Mouse (Mus musculus): Measurements from ENCODE around the gene Ppia. TPM values are rescaled to one million over a fixed set of nuclear protein-coding genes. Genes with fewer than 3 reads are reported as not detected.

Ppia gene
- total and polyA plus RNA-seq, 3 experiments: 298 to 328 (median 304) TPM

GRCm38 (mm10) chr11:6411684-6412083 is 3.6 kb upstream of the Ppia start:
- DNase-seq: peak; percentile 71 to 89
- H3K27me3 ChIP-seq (ENCODE audit: control insufficient read depth, insufficient read depth, low read length): no peaks in the 10 kb centered on the region
- 6% methylated on average over 5 of the region's 5 CpGs for WGBS
- H3K36me3 ChIP-seq (ENCODE audit: control insufficient read depth, insufficient read depth, low read length): no peaks in the 10 kb centered on the region
- H3K79me2 ChIP-seq (replicated peaks; ENCODE audit: control insufficient read depth, insufficient read depth, low read length): no peaks in the 10 kb centered on the region
- no peak overlapping the region for H3K27ac ChIP-seq
- no peak overlapping the region for H3K9ac ChIP-seq (ENCODE audit: low read depth, low read length)
- no peak for TF ChIP-seq POLR2A (IDR thresholded peaks at IDR 0.05; ENCODE audit: insufficient read depth, low read depth, low read length)
- 0 out of 2 replicates have a peak, but pooled peaks have one; percentile 55 for TF ChIP-seq EP300 (IDR thresholded peaks at IDR 0.05; ENCODE audit: insufficient read depth, low read depth, low read length)
- H3K4me3 ChIP-seq: no peak overlapping the region
- intact Hi-C loops (cut with DNase I): loop anchor here (2.0 kb wide), 1 partner anchor 45 kb away; no protein-coding TSS in a partner anchor
- peaks cover 9% of the 10 kb centered on the region for H3K4me1 ChIP-seq (ENCODE audit: control insufficient read depth, insufficient read depth, low read length)

GRCm38 (mm10) chr11:6413264-6413663 is 2.0 kb upstream of the Ppia start:
- H3K4me1 ChIP-seq (ENCODE audit: control insufficient read depth, insufficient read depth, low read length): peaks cover 8% of the 10 kb centered on the region
- H3K27me3 ChIP-seq (ENCODE audit: control insufficient read depth, insufficient read depth, low read length): no peaks in the 10 kb centered on the region
- WGBS: 96% methylated on average over 12 of the region's 12 CpGs
- no peak overlapping the region for H3K9ac ChIP-seq (ENCODE audit: low read depth, low read length)
- DNase-seq: no peak
- H3K36me3 ChIP-seq (ENCODE audit: control insufficient read depth, insufficient read depth, low read length): peaks cover 13% of the 10 kb centered on the region
- H3K4me3 ChIP-seq: no peak overlapping the region
- H3K79me2 ChIP-seq (replicated peaks; ENCODE audit: control insufficient read depth, insufficient read depth, low read length): no peaks in the 10 kb centered on the region
- intact Hi-C loops (cut with DNase I): no loop called here
- H3K27ac ChIP-seq: no peak overlapping the region
- no peak for TF ChIP-seq EP300 (IDR thresholded peaks at IDR 0.05; ENCODE audit: insufficient read depth, low read depth, low read length)
- no peak for TF ChIP-seq CTCF (IDR thresholded peaks at IDR 0.05)
- no peak for TF ChIP-seq POLR2A (IDR thresholded peaks at IDR 0.05; ENCODE audit: insufficient read depth, low read depth, low read length)

GRCm38 (mm10) chr11:6415551-6416404 is 535 bp downstream of the Ppia start:
- TF ChIP-seq CTCF (IDR thresholded peaks at IDR 0.05): no peak
- peak; percentile 95 for TF ChIP-seq POLR2A (IDR thresholded peaks at IDR 0.05; ENCODE audit: insufficient read depth, low read depth, low read length)
- 0 out of 2 replicates have a peak, but pooled peaks have one; percentile 35 for TF ChIP-seq EP300 (IDR thresholded peaks at IDR 0.05; ENCODE audit: insufficient read depth, low read depth, low read length)
- no peaks in the 10 kb centered on the region for H3K79me2 ChIP-seq (replicated peaks; ENCODE audit: control insufficient read depth, insufficient read depth, low read length)
- H3K9ac ChIP-seq (ENCODE audit: low read depth, low read length): peak overlapping the region; percentile 85
- peaks cover 32% of the 10 kb centered on the region for H3K36me3 ChIP-seq (ENCODE audit: control insufficient read depth, insufficient read depth, low read length)
- DNase-seq: peak; percentile 99 to 100
- H3K4me3 ChIP-seq: peak overlapping the region; percentile 84
- under 1% methylated on average over 95 of the region's 102 CpGs for WGBS
- H3K27me3 ChIP-seq (ENCODE audit: control insufficient read depth, insufficient read depth, low read length): no peaks in the 10 kb centered on the region
- intact Hi-C loops (cut with DNase I): loop anchor here (2.0 kb wide), 1 partner anchor 29 kb away; the partner anchor contains the start of gene H2afv
- peak overlapping the region; percentile 96 for H3K27ac ChIP-seq
- H3K4me1 ChIP-seq (ENCODE audit: control insufficient read depth, insufficient read depth, low read length): peaks cover 5% of the 10 kb centered on the region

- Histone ChIP-seq H3K27ac (peak overlapping the region; percentile 96), H3K9ac (ENCODE audit: low read depth, low read length) (peak overlapping the region; percentile 85), H3K79me2 (replicated peaks; ENCODE audit: control insufficient read depth, insufficient read depth, low read length) (no peaks in the 10 kb centered on the region), H3K36me3 (ENCODE audit: control insufficient read depth, insufficient read depth, low read length) (peaks cover 32% of the 10 kb centered on the region), H3K4me3 (peak overlapping the region; percentile 84), H3K4me1 (ENCODE audit: control insufficient read depth, insufficient read depth, low read length) (peaks cover 5% of the 10 kb centered on the region), H3K27me3 (ENCODE audit: control insufficient read depth, insufficient read depth, low read length) (no peaks in the 10 kb centered on the region)
- WGBS: 5% methylated on average over 30 of the region's 30 CpGs
- peak; percentile 81 to 86 for DNase-seq
- intact Hi-C loops (cut with DNase I): loop anchor here (2.0 kb wide), 1 partner anchor 28 kb away; the partner anchor contains the start of gene H2afv
- TF ChIP-seq CTCF (IDR thresholded peaks at IDR 0.05): no peak
- peak; percentile 68 for TF ChIP-seq POLR2A (IDR thresholded peaks at IDR 0.05; ENCODE audit: insufficient read depth, low read depth, low read length)
Measured at GRCm38 (mm10) chr11:6416405-6417034, 1.3 kb downstream of the Ppia start.

- DNase-seq: no peak
- Histone ChIP-seq H3K27ac (peak overlapping the region; percentile 96; the same call in 1 of the 2 replicates), H3K36me3 (ENCODE audit: control insufficient read depth, insufficient read depth, low read length) (peaks cover 32% of the 10 kb centered on the region), H3K79me2 (replicated peaks; ENCODE audit: control insufficient read depth, insufficient read depth, low read length) (no peaks in the 10 kb centered on the region), H3K9ac (ENCODE audit: low read depth, low read length) (no peak overlapping the region), H3K4me3 (peak overlapping the region; percentile 84), H3K4me1 (ENCODE audit: control insufficient read depth, insufficient read depth, low read length) (peaks cover 5% of the 10 kb centered on the region), H3K27me3 (ENCODE audit: control insufficient read depth, insufficient read depth, low read length) (no peaks in the 10 kb centered on the region)
- no peak for TF ChIP-seq CTCF (IDR thresholded peaks at IDR 0.05)
- TF ChIP-seq POLR2A (IDR thresholded peaks at IDR 0.05; ENCODE audit: insufficient read depth, low read depth, low read length): no peak
- no peak for TF ChIP-seq EP300 (IDR thresholded peaks at IDR 0.05; ENCODE audit: insufficient read depth, low read depth, low read length)
- intact Hi-C loops (cut with DNase I): loop anchor here (2.0 kb wide), 1 partner anchor 28 kb away; the partner anchor contains the start of gene H2afv
- 34% methylated on average over 2 of the region's 2 CpGs for WGBS
Measured at GRCm38 (mm10) chr11:6417069-6417468, 1.8 kb downstream of the Ppia start.
